Mouse (Mus musculus) brain, embryonic 14.5 days (tissue): ENCODE measurements at regions not wholly inside any gene's neighbourhood (a gene's known extent, or its start where the extent isn't known, plus 50 kb on each side); places are given as distances from the start of the nearest gene placed in this dataset.

Experiments used
- CTCF ChIP-seq: fragments of 200-500 bp; IDR thresholded peaks from 2 replicates; pipeline ENCODE4 v1.5.1; 2012; ENCODE audit warnings: inconsistent platforms, mild to moderate bottlenecking, moderate library complexity, borderline replicate concordance; ENCODE audit not compliant: insufficient read depth, insufficient read length; ENCODE audit errors: extremely low read depth
- POLR2A ChIP-seq: fragments of 200-500 bp; IDR thresholded peaks from 2 replicates; pipeline ENCODE4 v1.6.1; 2012; ENCODE audit warnings: mild to moderate bottlenecking, inconsistent platforms, borderline replicate concordance; ENCODE audit not compliant: poor library complexity, insufficient read depth, insufficient read length, severe bottlenecking; ENCODE audit errors: extremely low read depth

- TF ChIP-seq POLR2A (no peak), CTCF (no peak)
Measured at GRCm38 (mm10) chr5:77515448-77515847, 107.6 kb upstream of the Igfbp7 start.
